ENCODE assay signal across 10 mouse cellular contexts in the genomic region with DNA sequence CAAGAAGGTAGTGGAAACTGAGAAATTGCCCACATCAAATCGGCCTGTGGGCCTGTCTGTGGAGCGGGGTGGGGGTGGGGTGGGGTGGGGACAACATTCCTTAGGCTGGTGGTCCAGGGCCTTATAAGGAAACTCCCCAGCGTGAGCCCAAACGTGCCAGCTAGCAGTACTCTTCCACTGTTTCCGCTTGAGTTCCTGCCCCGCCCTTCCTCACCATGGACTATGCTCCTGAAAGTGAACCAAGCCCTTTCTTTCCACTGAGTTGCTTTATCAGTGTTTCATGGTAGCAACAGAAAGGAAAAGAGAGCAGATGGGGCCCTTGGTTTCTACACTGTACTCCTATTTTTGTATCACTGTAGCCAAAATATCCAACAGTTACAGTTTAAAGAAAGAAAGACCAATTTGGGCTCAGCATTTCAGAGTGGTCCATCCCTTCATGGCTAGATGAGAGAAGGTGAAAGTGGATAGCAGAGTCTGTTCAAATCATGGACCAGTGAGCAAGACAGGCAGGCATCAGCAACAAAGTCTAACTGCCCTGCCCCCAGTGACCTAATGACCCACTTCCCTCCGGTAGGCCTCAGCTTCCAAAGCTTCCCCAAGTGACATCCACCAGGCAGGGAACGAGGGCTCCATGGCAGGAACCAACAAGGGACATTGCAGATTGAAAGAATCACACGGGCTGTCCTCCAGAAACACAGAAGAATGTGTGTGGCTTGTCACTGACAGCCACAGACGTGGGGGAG. TPM values are rescaled to one million over a fixed set of nuclear protein-coding genes. Genes with fewer than 3 reads are reported as not detected.
DNase-seq lines count a peak whose midpoint lies in the region; ATAC-seq and TF ChIP-seq lines count a peak whose summit lies in the region.
"Had no signal": no experiment of that assay in that cellular context is flagged by ENCODE, and none has a peak within 500 bp of the region (broad histone marks: within the 10 kb centered on the region; RNA-seq: fewer than 3 reads in every experiment).

No protein-coding gene starts in this region.

- no peak for DNase-seq in midbrain, embryonic 11.5 days (ENCODE audit: low spot score, missing footprints)
- DNase-seq in midbrain, postnatal 0 days (ENCODE audit: low spot score) = no peak
- DNase-seq in kidney, postnatal 0 days (ENCODE audit: low spot score) = peak; percentile 89
- DNase-seq in cerebellum, postnatal 14 days = no peak
- DNase-seq in thymus, postnatal 10 days (ENCODE audit: low spot score in 2 of 2) = no peak

- no peaks in the 10 kb centered on the region for H3K9me3 ChIP-seq in midbrain, embryonic 11.5 days (ENCODE audit: control insufficient read depth, low read length)
- no peaks in the 10 kb centered on the region for H3K9me3 ChIP-seq in midbrain, postnatal 0 days (ENCODE audit: low read length)
- H3K9me3 ChIP-seq in heart, embryonic 12.5 days (replicated peaks) = no peaks in the 10 kb centered on the region
- H3K9me3 ChIP-seq in kidney, postnatal 0 days (replicated peaks; ENCODE audit: low read length) = no peaks in the 10 kb centered on the region

- H3K4me2 ChIP-seq in midbrain, embryonic 11.5 days = 0 out of 2 replicates have a peak overlapping the region, but pooled peaks have one; percentile 7
- H3K4me2 ChIP-seq in midbrain, postnatal 0 days (ENCODE audit: low read depth, low read length, poor library complexity, severe bottlenecking) = no peak overlapping the region
- H3K4me2 ChIP-seq in heart, embryonic 12.5 days = peak overlapping the region; percentile 28
- H3K4me2 ChIP-seq in kidney, postnatal 0 days (ENCODE audit: low read length) = peak overlapping the region; percentile 35

- no peak for TF ChIP-seq CTCF in midbrain, postnatal 0 days (IDR thresholded peaks at IDR 0.05)
- TF ChIP-seq CTCF in kidney, postnatal 0 days (IDR thresholded peaks at IDR 0.05; ENCODE audit: low read depth) = no peak

- 6% methylated on average over 10 of the region's 10 CpGs for WGBS in midbrain, embryonic 11.5 days
- 13% methylated on average over 10 of the region's 10 CpGs for WGBS in midbrain, postnatal 0 days
- WGBS in heart, embryonic 12.5 days = 5% methylated on average over 10 of the region's 10 CpGs
- WGBS in kidney, postnatal 0 days = 6% methylated on average over 10 of the region's 10 CpGs
- WGBS in macrophage (ENCODE audit: missing documents) = 21% methylated on average over 10 of the region's 10 CpGs

- no peaks in the 10 kb centered on the region for H3K27me3 ChIP-seq in midbrain, embryonic 11.5 days (ENCODE audit: control insufficient read depth, insufficient read depth, low read length)
- H3K27me3 ChIP-seq in midbrain, postnatal 0 days (ENCODE audit: insufficient read depth, low read length) = no peaks in the 10 kb centered on the region
- no peaks in the 10 kb centered on the region for H3K27me3 ChIP-seq in heart, embryonic 12.5 days (replicated peaks)
- no peaks in the 10 kb centered on the region for H3K27me3 ChIP-seq in kidney, postnatal 0 days (ENCODE audit: insufficient read depth, low read length)
- H3K27me3 ChIP-seq: Patski had no signal

- H3K9ac ChIP-seq in midbrain, embryonic 11.5 days (ENCODE audit: low read length) = peak overlapping the region; percentile 34
- H3K9ac ChIP-seq in midbrain, postnatal 0 days (replicated peaks; ENCODE audit: low read length, poor library complexity, severe bottlenecking) = no peak overlapping the region
- H3K9ac ChIP-seq in heart, embryonic 12.5 days = peak overlapping the region; percentile 50
- H3K9ac ChIP-seq in kidney, postnatal 0 days (ENCODE audit: low read depth, low read length) = no peak overlapping the region

- H3K27ac ChIP-seq in midbrain, embryonic 11.5 days (ENCODE audit: low read depth, low read length) = peak overlapping the region; percentile 48; the same call in 1 of the 2 replicates
- H3K27ac ChIP-seq in midbrain, postnatal 0 days (ENCODE audit: low read depth, low read length) = no peak overlapping the region
- peak overlapping the region; percentile 87 for H3K27ac ChIP-seq in heart, embryonic 12.5 days (ENCODE audit: poor library complexity, severe bottlenecking)
- H3K27ac ChIP-seq in kidney, postnatal 0 days = peak overlapping the region; percentile 88
- H3K27ac ChIP-seq in macrophage = peak overlapping the region; percentile 40

- ATAC-seq in midbrain, embryonic 11.5 days (ENCODE audit: low FRiP score) = no peak
- ATAC-seq in midbrain, postnatal 0 days (ENCODE audit: low FRiP score) = no peak
- ATAC-seq in heart, embryonic 12.5 days (ENCODE audit: insufficient number of reproducible peaks, low FRiP score) = peak; percentile 82
- peak; percentile 81 for ATAC-seq in kidney, postnatal 0 days (replicated peaks; ENCODE audit: low FRiP score, low read depth)
- ATAC-seq in cerebellum, adult (ENCODE audit: insufficient number of reproducible peaks, low FRiP score, low TSS enrichment) = no peak

- H3K4me3 ChIP-seq in midbrain, embryonic 11.5 days (ENCODE audit: low read depth, low read length) = no peak overlapping the region
- no peak overlapping the region for H3K4me3 ChIP-seq in midbrain, postnatal 0 days (ENCODE audit: low read depth, low read length)
- H3K4me3 ChIP-seq in heart, embryonic 12.5 days = no peak overlapping the region
- H3K4me3 ChIP-seq in kidney, postnatal 0 days (replicated peaks; ENCODE audit: low read depth, low read length) = no peak overlapping the region
- no peak overlapping the region for H3K4me3 ChIP-seq in macrophage (ENCODE audit: inconsistent target)
- H3K4me3 ChIP-seq: myocyte had no signal

- peaks cover 21% of the 10 kb centered on the region for H3K4me1 ChIP-seq in midbrain, embryonic 11.5 days (ENCODE audit: control insufficient read depth, insufficient read depth, low read length)
- H3K4me1 ChIP-seq in midbrain, postnatal 0 days (ENCODE audit: insufficient read depth, low read length) = peaks cover under 1% of the 10 kb centered on the region; the same call in 1 of the 2 replicates
- peaks cover 36% of the 10 kb centered on the region for H3K4me1 ChIP-seq in heart, embryonic 12.5 days (replicated peaks)
- peaks cover 36% of the 10 kb centered on the region for H3K4me1 ChIP-seq in kidney, postnatal 0 days (replicated peaks; ENCODE audit: insufficient read depth, low read length)

- no peaks in the 10 kb centered on the region for H3K36me3 ChIP-seq in midbrain, embryonic 11.5 days (ENCODE audit: control insufficient read depth, insufficient read depth, low read length)
- H3K36me3 ChIP-seq in midbrain, postnatal 0 days (ENCODE audit: insufficient read depth, low read length) = no peaks in the 10 kb centered on the region
- no peaks in the 10 kb centered on the region for H3K36me3 ChIP-seq in heart, embryonic 12.5 days
- H3K36me3 ChIP-seq in kidney, postnatal 0 days (ENCODE audit: insufficient read depth, low read length) = no peaks in the 10 kb centered on the region
- H3K36me3 ChIP-seq in macrophage (ENCODE audit: inconsistent target) = peaks cover 11% of the 10 kb centered on the region; the same call in 1 of the 2 replicates

- no peaks in the 10 kb centered on the region; the same call in 1 of the 2 replicates for H3K79me2 ChIP-seq in macrophage (ENCODE audit: inconsistent target)

RNA-seq across cellular contexts. Expression of gene Hnrnpl, which starts 5.3 kb away (rescaled TPM):
- 331 and 342 TPM in 2 replicates for polyA plus RNA-seq in midbrain, embryonic 11.5 days (2014; fragmentation: Nextera tagmentation; extraction: Ambion mirVana)
- total RNA-seq in midbrain, postnatal 0 days (2014; rRNA removed) = 253 and 265 TPM in 2 replicates
- polyA plus RNA-seq in midbrain, postnatal 0 days (2015; fragmentation: Nextera tagmentation; extraction: Ambion mirVana) = 146 and 175 TPM in 2 replicates
- 218 and 232 TPM in 2 replicates for polyA plus RNA-seq in heart, embryonic 12.5 days (2016; fragmentation: Nextera tagmentation; extraction: Ambion mirVana)
- polyA plus RNA-seq in kidney, postnatal 0 days (2015; fragmentation: Nextera tagmentation; extraction: Ambion mirVana) = 232 TPM in 2 replicates
- 100 to 1,000 TPM; 297 to 958 (median 624) TPM for total RNA-seq in macrophage (2018; cell fraction: chromatin; rRNA removed)
- total RNA-seq in macrophage (2018; cell fraction: cytosol; rRNA removed) = 100 to 1,000 TPM; 170 to 374 (median 257) TPM
- 100 to 1,000 TPM; 244 to 752 (median 371) TPM for total RNA-seq in macrophage (2018; cell fraction: nucleus; rRNA removed)
- polyA plus RNA-seq in macrophage (2018) = 170 to 242 TPM (median 175 TPM) in 3 replicates

RNA-seq across cellular contexts. Expression of gene Rinl, which starts 14.2 kb away (rescaled TPM):
- 1.9 and 2.5 TPM in 2 replicates for polyA plus RNA-seq in midbrain, embryonic 11.5 days (2014; fragmentation: Nextera tagmentation; extraction: Ambion mirVana)
- 0.80 and 1.0 TPM in 2 replicates for total RNA-seq in midbrain, postnatal 0 days (2014; rRNA removed)
- 1.9 TPM in 2 replicates for polyA plus RNA-seq in midbrain, postnatal 0 days (2015; fragmentation: Nextera tagmentation; extraction: Ambion mirVana)
- polyA plus RNA-seq in heart, embryonic 12.5 days (2016; fragmentation: Nextera tagmentation; extraction: Ambion mirVana) = 2.7 and 2.8 TPM in 2 replicates
- 5.2 and 6.3 TPM in 2 replicates for polyA plus RNA-seq in kidney, postnatal 0 days (2015; fragmentation: Nextera tagmentation; extraction: Ambion mirVana)
- total RNA-seq in macrophage (2018; cell fraction: chromatin; rRNA removed) = 10 to 100 TPM in 22 of 26 experiments, 1 to 10 TPM in 4; 4.4 to 22.1 (median 13.1) TPM
- total RNA-seq in macrophage (2018; cell fraction: cytosol; rRNA removed) = 10 to 100 TPM; 15.4 to 44.6 (median 31.6) TPM
- total RNA-seq in macrophage (2018; cell fraction: nucleus; rRNA removed) = 10 to 100 TPM in 22 of 26 experiments, 1 to 10 TPM in 4; 6.3 to 33.1 (median 14.6) TPM
- 21.6 to 44.7 TPM (median 44.4 TPM) in 3 replicates for polyA plus RNA-seq in macrophage (2018)

RNA-seq across cellular contexts. Expression of gene Ech1, which starts 22.0 kb away (rescaled TPM):
- 80.5 and 81.7 TPM in 2 replicates for polyA plus RNA-seq in midbrain, embryonic 11.5 days (2014; fragmentation: Nextera tagmentation; extraction: Ambion mirVana)
- 89.3 and 104 TPM in 2 replicates for total RNA-seq in midbrain, postnatal 0 days (2014; rRNA removed)
- 103 and 107 TPM in 2 replicates for polyA plus RNA-seq in midbrain, postnatal 0 days (2015; fragmentation: Nextera tagmentation; extraction: Ambion mirVana)
- polyA plus RNA-seq in heart, embryonic 12.5 days (2016; fragmentation: Nextera tagmentation; extraction: Ambion mirVana) = 137 and 142 TPM in 2 replicates
- 330 and 348 TPM in 2 replicates for polyA plus RNA-seq in kidney, postnatal 0 days (2015; fragmentation: Nextera tagmentation; extraction: Ambion mirVana)
- 10 to 100 TPM; 11.1 to 99.6 (median 28.2) TPM for total RNA-seq in macrophage (2018; cell fraction: chromatin; rRNA removed)
- total RNA-seq in macrophage (2018; cell fraction: cytosol; rRNA removed) = 100 to 1,000 TPM in 11 of 26 experiments, 10 to 100 TPM in 15; 70.9 to 130 (median 96.5) TPM
- total RNA-seq in macrophage (2018; cell fraction: nucleus; rRNA removed) = 10 to 100 TPM; 14.0 to 65.4 (median 27.7) TPM
- polyA plus RNA-seq in macrophage (2018) = 92.1 to 101 TPM (median 96.5 TPM) in 3 replicates

RNA-seq across cellular contexts. Expression of gene Lgals4, which starts 30.6 kb away (rescaled TPM):
- 1.3 and 1.7 TPM in 2 replicates for polyA plus RNA-seq in midbrain, embryonic 11.5 days (2014; fragmentation: Nextera tagmentation; extraction: Ambion mirVana)
- total RNA-seq in midbrain, postnatal 0 days (2014; rRNA removed) = 3.4 and 3.5 TPM in 2 replicates
- 4.8 and 5.1 TPM in 2 replicates for polyA plus RNA-seq in midbrain, postnatal 0 days (2015; fragmentation: Nextera tagmentation; extraction: Ambion mirVana)
- polyA plus RNA-seq in heart, embryonic 12.5 days (2016; fragmentation: Nextera tagmentation; extraction: Ambion mirVana) = 4.2 and 4.4 TPM in 2 replicates
- 10.8 and 10.9 TPM in 2 replicates for polyA plus RNA-seq in kidney, postnatal 0 days (2015; fragmentation: Nextera tagmentation; extraction: Ambion mirVana)
- total RNA-seq in macrophage (2018; cell fraction: chromatin; rRNA removed) = 10 to 100 TPM in 24 of 26 experiments, 1 to 10 TPM in 2; 6.2 to 44.7 (median 16.5) TPM
- total RNA-seq in macrophage (2018; cell fraction: cytosol; rRNA removed) = under 1 TPM in 22 of 26 experiments, not detected in 4; 0.11 to 0.97 (median 0.34) TPM
- total RNA-seq in macrophage (2018; cell fraction: nucleus; rRNA removed) = 10 to 100 TPM in 10 of 26 experiments, 1 to 10 TPM in 15, under 1 TPM in 1; 0.92 to 21.5 (median 7.1) TPM
- polyA plus RNA-seq in macrophage (2018) = 0.96 to 1.1 TPM (median 1.1 TPM) in 3 replicates

RNA-seq across cellular contexts. Expression of gene Nfkbib, which starts 35.7 kb away (rescaled TPM):
- polyA plus RNA-seq in midbrain, embryonic 11.5 days (2014; fragmentation: Nextera tagmentation; extraction: Ambion mirVana) = 39.0 and 43.9 TPM in 2 replicates
- 18.3 and 19.7 TPM in 2 replicates for total RNA-seq in midbrain, postnatal 0 days (2014; rRNA removed)
- 58.5 and 65.3 TPM in 2 replicates for polyA plus RNA-seq in midbrain, postnatal 0 days (2015; fragmentation: Nextera tagmentation; extraction: Ambion mirVana)
- polyA plus RNA-seq in heart, embryonic 12.5 days (2016; fragmentation: Nextera tagmentation; extraction: Ambion mirVana) = 30.0 and 32.1 TPM in 2 replicates
- polyA plus RNA-seq in kidney, postnatal 0 days (2015; fragmentation: Nextera tagmentation; extraction: Ambion mirVana) = 42.2 and 43.7 TPM in 2 replicates
- total RNA-seq in macrophage (2018; cell fraction: chromatin; rRNA removed) = 100 to 1,000 TPM in 12 of 26 experiments, 10 to 100 TPM in 13, 1 to 10 TPM in 1; 9.8 to 313 (median 82.3) TPM
- 100 to 1,000 TPM in 10 of 26 experiments, 10 to 100 TPM in 16; 32.6 to 299 (median 76.2) TPM for total RNA-seq in macrophage (2018; cell fraction: cytosol; rRNA removed)
- total RNA-seq in macrophage (2018; cell fraction: nucleus; rRNA removed) = 100 to 1,000 TPM in 16 of 26 experiments, 10 to 100 TPM in 10; 16.4 to 301 (median 129) TPM
- 29.5 to 40.8 TPM (median 37.9 TPM) in 3 replicates for polyA plus RNA-seq in macrophage (2018)

Comparison
In these comparisons a context has a peak if more than half of its experiments do, and no peak if none do; other contexts are left out.
1. H3K9ac ChIP-seq: peak in midbrain, embryonic 11.5 days (single experiment) and heart, embryonic 12.5 days (single experiment); none in midbrain, postnatal 0 days (single experiment) and kidney, postnatal 0 days (single experiment).
2. ATAC-seq: peak in heart, embryonic 12.5 days (single experiment) and kidney, postnatal 0 days (single experiment); none in midbrain, embryonic 11.5 days (single experiment), midbrain, postnatal 0 days (single experiment) and cerebellum, adult (single experiment).